In the genomic region with DNA sequence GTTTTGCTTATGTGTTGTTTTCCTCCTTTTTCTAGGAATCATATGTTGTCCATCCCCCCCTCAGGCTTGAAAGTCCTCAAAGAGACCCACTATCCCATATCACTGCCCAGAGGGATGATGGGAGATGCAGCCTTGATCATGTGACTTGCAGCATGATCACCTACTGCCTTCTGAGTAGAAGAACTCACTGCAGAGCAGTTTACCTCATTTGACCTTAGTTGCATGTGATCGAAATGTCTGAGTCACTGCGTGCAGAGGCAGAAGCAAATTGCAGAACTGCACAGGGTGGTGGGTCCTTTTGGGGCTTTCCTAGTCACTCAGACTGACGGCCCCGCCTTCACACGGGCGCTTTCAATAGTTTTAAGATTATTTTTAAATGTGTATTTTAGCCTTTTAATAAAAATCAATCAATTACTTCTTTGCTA, we compare ENCODE assay signal across 14 mouse cellular contexts.
DNase-seq lines count a peak whose midpoint lies in the region; ATAC-seq lines count a peak whose summit lies in the region.
"Had no signal": no experiment of that assay in that cellular context is flagged by ENCODE, and none has a peak within 500 bp of the region (broad histone marks: within the 10 kb centered on the region; RNA-seq: fewer than 3 reads in every experiment).

No protein-coding gene starts in this region.

- 94% methylated on average over 6 of the region's 6 CpGs for WGBS in heart, embryonic 11.5 days (ENCODE audit: insufficient replicate concordance)

- H3K4me3 ChIP-seq in heart, embryonic 11.5 days (ENCODE audit: low read depth, low read length), result no peak overlapping the region
- H3K4me3 ChIP-seq: forebrain, embryonic 15.5 days; left cerebral cortex, adult 2 months; neural tube, embryonic 12.5 days had no signal

- no peaks in the 10 kb centered on the region for H3K9me3 ChIP-seq in heart, embryonic 11.5 days (replicated peaks; ENCODE audit: control insufficient read depth, low read length)
- H3K9me3 ChIP-seq: forebrain, embryonic 15.5 days; neural tube, embryonic 12.5 days had no signal

- no peak overlapping the region for H3K27ac ChIP-seq in heart, embryonic 11.5 days (ENCODE audit: low read depth, low read length)
- H3K27ac ChIP-seq: left cerebral cortex, adult 2 months; neural tube, embryonic 12.5 days had no signal

- no peak overlapping the region for H3K4me2 ChIP-seq in heart, embryonic 11.5 days
- H3K4me2 ChIP-seq: forebrain, embryonic 15.5 days; neural tube, embryonic 12.5 days had no signal

- H3K36me3 ChIP-seq in heart, embryonic 11.5 days (ENCODE audit: control insufficient read depth, insufficient read depth, low read length), result peaks cover 7% of the 10 kb centered on the region; the same call in 1 of the 2 replicates

- peak; percentile 94 for DNase-seq in heart, adult 11 months
- peak; percentile 18 for DNase-seq in MN1 (ENCODE audit: low spot score)
- DNase-seq in induced T-regulatory cell, adult 2 months (ENCODE audit: low read depth), result peak; percentile 50
- DNase-seq in skeletal muscle tissue, adult 2 months (ENCODE audit: low read depth, low spot score), result peak; percentile 51
- no peak for DNase-seq in cerebellum, adult 11 months
- no peak for DNase-seq in lung, adult 18-20 months
- DNase-seq: embryo, embryonic 11 days; gastrocnemius, postnatal 10 days; midbrain, embryonic 14.5 days had no signal

- no peaks in the 10 kb centered on the region for H3K27me3 ChIP-seq in heart, embryonic 11.5 days (ENCODE audit: control insufficient read depth, insufficient read depth, low read length)
- H3K27me3 ChIP-seq: forebrain, embryonic 15.5 days; neural tube, embryonic 12.5 days had no signal

- H3K9ac ChIP-seq in heart, embryonic 11.5 days (ENCODE audit: low read depth, low read length), result no peak overlapping the region
- H3K9ac ChIP-seq: forebrain, embryonic 15.5 days; neural tube, embryonic 12.5 days had no signal

- no peak for ATAC-seq in heart, embryonic 11.5 days (replicated peaks; ENCODE audit: insufficient number of reproducible peaks, low FRiP score, low TSS enrichment)
- no peak for ATAC-seq in erythroid progenitor cell, adult 5-6 weeks (replicated peaks; ENCODE audit: low FRiP score, poor library complexity, severe bottlenecking)
- ATAC-seq: forebrain, embryonic 15.5 days had no signal

- peaks cover 10% of the 10 kb centered on the region for H3K4me1 ChIP-seq in heart, embryonic 11.5 days (ENCODE audit: control insufficient read depth, insufficient read depth, low read length)

Comparison
In these comparisons a context has a peak if more than half of its experiments do, and no peak if none do; other contexts are left out.
1. DNase-seq: peak in heart, adult 11 months (single experiment), MN1 (single experiment), induced T-regulatory cell, adult 2 months (single experiment) and skeletal muscle tissue, adult 2 months (single experiment); none in cerebellum, adult 11 months (single experiment) and lung, adult 18-20 months (0 of 2).